Mouse (Mus musculus): Measurements from ENCODE around the gene Rnd2. TPM values are rescaled to one million over a fixed set of nuclear protein-coding genes. Genes with fewer than 3 reads are reported as not detected.

The Rnd2 gene
- total RNA-seq (2014; rRNA removed; ENCODE audit: low replicate concordance) (4.9 and 6.1 TPM in 2 replicates), polyA plus RNA-seq (2015; fragmentation: Nextera tagmentation; extraction: Ambion mirVana) (5.1 and 5.7 TPM in 2 replicates)

DNA sequence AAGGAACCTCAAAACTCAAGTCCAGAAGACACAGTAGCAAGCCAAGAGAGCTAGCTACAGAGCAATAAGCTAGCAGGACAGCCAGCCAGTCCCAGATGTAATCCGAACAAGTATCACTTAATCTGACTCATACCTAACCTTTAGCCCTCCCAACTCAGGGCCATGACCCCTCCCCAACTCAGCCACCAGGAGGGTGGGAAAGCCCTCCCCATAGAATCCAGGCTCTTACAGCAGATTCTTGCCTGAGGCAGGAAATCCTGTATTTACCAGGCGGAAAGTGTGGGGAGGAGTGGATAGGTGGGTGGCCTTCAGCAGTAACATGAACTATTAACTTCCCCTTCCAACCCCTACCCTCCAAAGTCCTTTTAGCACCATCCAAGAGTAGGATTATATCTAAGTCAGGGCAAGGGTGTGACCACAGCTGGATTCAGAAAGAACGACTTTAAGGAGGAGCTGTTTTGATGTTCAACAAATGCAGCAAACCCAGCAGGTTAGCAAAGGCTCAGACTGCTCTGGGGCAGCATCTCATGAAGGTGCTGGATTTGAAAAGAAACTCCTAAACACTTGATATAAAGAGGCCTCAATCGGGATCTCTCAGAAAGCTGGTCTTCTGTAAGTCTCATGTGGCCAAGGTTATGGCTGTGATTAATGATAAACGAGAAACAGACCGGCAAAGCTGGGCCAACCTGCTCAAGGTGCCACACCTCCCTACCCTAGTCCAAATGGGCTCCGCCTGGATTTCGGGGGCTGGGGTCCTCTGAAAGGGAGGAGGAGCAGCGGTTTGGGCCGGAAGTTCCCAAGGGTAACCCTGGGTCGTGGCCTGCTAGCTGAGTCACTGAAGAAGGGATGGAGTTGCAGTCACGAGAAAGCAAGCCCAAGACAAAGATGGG, at the start of gene Rnd2:
Gene Rnd2 (plus strand): TSS at position 789 of the 890 bp plus-strand sequence.
- no peak for TF ChIP-seq CTCF (IDR thresholded peaks at IDR 0.05; ENCODE audit: low read depth)
- no peak for TF ChIP-seq EP300 (IDR thresholded peaks at IDR 0.05; ENCODE audit: low read depth)
- 15% methylated on average over 12 of the region's 12 CpGs for WGBS
- peaks cover 34% of the 10 kb centered on the region for H3K36me3 ChIP-seq (replicated peaks; ENCODE audit: control insufficient read depth, insufficient read depth, low read length)
- peak within 1 kb of the TSS; percentile 62 for H3K9ac ChIP-seq (replicated peaks; ENCODE audit: low read depth, low read length)
- H3K9me3 ChIP-seq (replicated peaks; ENCODE audit: control insufficient read depth, low read length): no peaks in the 10 kb centered on the region
- H3K4me2 ChIP-seq (ENCODE audit: low read depth, low read length): peak within 1 kb of the TSS; percentile 89
- DNase-seq (ENCODE audit: low spot score) (peak; percentile 27), ATAC-seq (ENCODE audit: insufficient read depth, low read depth) (no peak)
- H3K4me3 ChIP-seq (ENCODE audit: low read depth, low read length): peak within 1 kb of the TSS; percentile 73
- 0 out of 2 replicates have a peak, but pooled peaks cover 6% of the 10 kb centered on the region for H3K4me1 ChIP-seq (ENCODE audit: control insufficient read depth, insufficient read depth)
- no peaks in the 10 kb centered on the region for H3K27me3 ChIP-seq (ENCODE audit: control insufficient read depth, insufficient read depth, low read length)
- H3K27ac ChIP-seq (ENCODE audit: low read depth): peak within 1 kb of the TSS; percentile 70

DNA sequence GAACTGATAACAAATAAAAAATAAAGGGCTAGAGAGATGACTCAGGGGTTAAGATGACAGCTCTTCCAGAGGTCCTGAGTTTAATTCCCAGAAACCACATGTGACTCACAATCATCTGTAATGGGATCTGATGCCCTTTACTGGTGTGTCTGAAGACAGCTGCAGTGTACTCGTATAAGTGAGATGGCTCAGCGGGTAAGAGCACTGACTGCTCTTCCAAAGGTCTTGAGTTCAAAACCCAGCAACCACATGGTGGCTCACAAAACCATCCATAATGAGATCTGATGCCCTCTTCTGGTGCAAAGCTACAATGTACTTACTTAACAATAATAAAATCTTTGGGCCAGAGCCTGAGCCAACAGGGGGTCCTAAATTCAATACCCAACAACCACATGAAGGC, 49.5 kb upstream of the Rnd2 start:
- Histone ChIP-seq H3K9me3 (replicated peaks; ENCODE audit: control insufficient read depth, low read length) (no peaks in the 10 kb centered on the region), H3K4me1 (ENCODE audit: control insufficient read depth, insufficient read depth) (0 out of 2 replicates have a peak, but pooled peaks cover 8% of the 10 kb centered on the region), H3K4me2 (ENCODE audit: low read depth, low read length) (no peak overlapping the region), H3K27me3 (ENCODE audit: control insufficient read depth, insufficient read depth, low read length) (no peaks in the 10 kb centered on the region), H3K4me3 (ENCODE audit: low read depth, low read length) (no peak overlapping the region), H3K9ac (replicated peaks; ENCODE audit: low read depth, low read length) (no peak overlapping the region), H3K27ac (ENCODE audit: low read depth) (no peak overlapping the region), H3K36me3 (replicated peaks; ENCODE audit: control insufficient read depth, insufficient read depth, low read length) (peaks cover 23% of the 10 kb centered on the region)
- TF ChIP-seq EP300 (IDR thresholded peaks at IDR 0.05; ENCODE audit: low read depth) (no peak), CTCF (IDR thresholded peaks at IDR 0.05; ENCODE audit: low read depth) (no peak)
- ATAC-seq (ENCODE audit: insufficient read depth, low read depth) (no peak), DNase-seq (ENCODE audit: low spot score) (no peak)
- WGBS: 93% methylated on average over 2 of the region's 2 CpGs

DNA sequence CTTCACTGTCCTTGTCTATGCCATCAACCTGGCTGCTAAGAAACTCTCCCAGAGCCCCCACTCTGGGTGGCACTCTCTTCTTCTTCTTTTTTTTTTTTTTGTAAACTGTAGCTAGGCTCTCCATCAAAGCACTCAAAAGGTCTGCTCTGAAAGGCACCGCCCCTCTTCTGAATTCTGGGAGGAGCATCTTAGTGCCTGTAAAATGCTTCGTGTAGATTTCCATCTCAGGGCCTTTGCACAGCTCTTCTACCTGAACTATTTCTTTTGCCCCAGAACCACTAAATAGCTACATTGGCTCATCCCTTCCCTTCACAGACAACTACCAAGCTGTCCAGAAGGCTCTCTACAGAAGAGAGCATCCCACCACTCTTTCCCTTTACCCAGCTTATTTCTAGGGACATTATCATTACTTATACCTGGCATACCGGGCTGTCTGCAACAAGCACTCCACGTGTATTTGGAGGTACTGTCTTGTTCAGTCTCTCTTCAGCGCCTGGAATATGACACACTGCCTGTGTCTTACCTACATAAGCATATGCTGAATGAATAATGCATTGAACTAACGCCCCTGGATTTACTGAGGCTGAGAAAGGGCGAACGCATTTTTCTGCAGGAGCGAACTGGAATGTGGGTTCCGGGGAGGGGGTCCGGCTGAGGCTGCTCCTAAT, 48.2 kb upstream of the Rnd2 start:
- ATAC-seq (ENCODE audit: insufficient read depth, low read depth): no peak
- 1% methylated on average over 11 of the region's 11 CpGs for WGBS

DNA sequence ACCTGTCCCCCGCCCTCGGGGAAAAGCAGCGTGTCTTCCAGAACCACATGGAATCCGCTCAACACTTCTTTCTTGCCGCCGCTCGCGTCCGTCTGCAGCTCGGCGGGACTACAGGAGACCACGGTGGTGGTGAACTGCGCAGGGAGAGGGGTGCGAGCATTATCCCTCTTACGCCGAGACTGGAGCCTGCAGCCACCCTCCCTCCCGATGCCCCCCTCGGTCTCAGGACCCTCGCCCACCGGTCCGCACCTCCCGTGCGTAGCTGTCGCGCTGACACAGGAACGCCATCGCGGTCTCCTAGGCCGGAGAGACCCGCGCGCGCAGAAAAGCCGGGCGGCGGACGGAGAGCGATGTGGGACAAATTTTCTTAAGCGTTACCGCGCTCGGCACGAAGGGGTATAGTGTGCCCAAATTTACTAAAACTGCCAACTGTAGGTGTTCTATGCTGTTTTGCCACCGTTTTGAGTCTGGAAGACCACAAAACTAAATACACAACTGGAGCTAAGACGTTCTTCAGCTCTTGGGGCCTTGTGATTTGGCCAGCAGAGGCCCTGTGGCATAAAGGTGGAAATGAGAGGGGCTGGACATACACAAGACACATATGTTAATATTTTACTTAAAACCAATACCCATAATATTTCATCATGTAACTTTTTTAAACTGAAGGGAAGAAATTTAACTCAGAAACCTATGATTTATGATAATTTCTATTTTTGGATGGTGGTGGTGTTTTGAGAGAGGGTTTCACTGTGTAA, 47.5 kb upstream of the Rnd2 start, which contains the start of gene Aarsd1:
Gene Aarsd1 (minus strand): TSS at position 515 of the 755 bp plus-strand sequence.
- under 1% methylated on average over 45 of the region's 45 CpGs for WGBS
- peak; percentile 66 for DNase-seq (ENCODE audit: low spot score)
- Histone ChIP-seq H3K9ac (replicated peaks; ENCODE audit: low read depth, low read length) (peak within 1 kb of the TSS; percentile 85), H3K4me1 (ENCODE audit: control insufficient read depth, insufficient read depth) (0 out of 2 replicates have a peak, but pooled peaks cover 8% of the 10 kb centered on the region), H3K9me3 (replicated peaks; ENCODE audit: control insufficient read depth, low read length) (no peaks in the 10 kb centered on the region), H3K27ac (ENCODE audit: low read depth) (peak within 1 kb of the TSS; percentile 66), H3K4me3 (ENCODE audit: low read depth, low read length) (peak within 1 kb of the TSS; percentile 88), H3K27me3 (ENCODE audit: control insufficient read depth, insufficient read depth, low read length) (no peaks in the 10 kb centered on the region), H3K4me2 (ENCODE audit: low read depth, low read length) (peak within 1 kb of the TSS; percentile 80), H3K36me3 (replicated peaks; ENCODE audit: control insufficient read depth, insufficient read depth, low read length) (peaks cover 16% of the 10 kb centered on the region)
- peak; percentile 82 for ATAC-seq (ENCODE audit: insufficient read depth, low read depth)
- TF ChIP-seq CTCF (IDR thresholded peaks at IDR 0.05; ENCODE audit: low read depth) (no peak), EP300 (IDR thresholded peaks at IDR 0.05; ENCODE audit: low read depth) (no peak)

More for the DNA sequence above, 48.2 kb upstream of the Rnd2 start:
- no peaks in the 10 kb centered on the region for H3K9me3 ChIP-seq (replicated peaks; ENCODE audit: control insufficient read depth, low read length)
- H3K4me2 ChIP-seq (ENCODE audit: low read depth, low read length): peak overlapping the region; percentile 80
- TF ChIP-seq CTCF (IDR thresholded peaks at IDR 0.05; ENCODE audit: low read depth): no peak
- TF ChIP-seq EP300 (IDR thresholded peaks at IDR 0.05; ENCODE audit: low read depth): no peak
- H3K27ac ChIP-seq (ENCODE audit: low read depth): peak overlapping the region; percentile 66
- 0 out of 2 replicates have a peak, but pooled peaks cover 8% of the 10 kb centered on the region for H3K4me1 ChIP-seq (ENCODE audit: control insufficient read depth, insufficient read depth)
- no peak for DNase-seq (ENCODE audit: low spot score)
- peak overlapping the region; percentile 85 for H3K9ac ChIP-seq (replicated peaks; ENCODE audit: low read depth, low read length)
- H3K36me3 ChIP-seq (replicated peaks; ENCODE audit: control insufficient read depth, insufficient read depth, low read length): peaks cover 13% of the 10 kb centered on the region
- H3K4me3 ChIP-seq (ENCODE audit: low read depth, low read length): peak overlapping the region; percentile 88
- H3K27me3 ChIP-seq (ENCODE audit: control insufficient read depth, insufficient read depth, low read length): no peaks in the 10 kb centered on the region

DNA sequence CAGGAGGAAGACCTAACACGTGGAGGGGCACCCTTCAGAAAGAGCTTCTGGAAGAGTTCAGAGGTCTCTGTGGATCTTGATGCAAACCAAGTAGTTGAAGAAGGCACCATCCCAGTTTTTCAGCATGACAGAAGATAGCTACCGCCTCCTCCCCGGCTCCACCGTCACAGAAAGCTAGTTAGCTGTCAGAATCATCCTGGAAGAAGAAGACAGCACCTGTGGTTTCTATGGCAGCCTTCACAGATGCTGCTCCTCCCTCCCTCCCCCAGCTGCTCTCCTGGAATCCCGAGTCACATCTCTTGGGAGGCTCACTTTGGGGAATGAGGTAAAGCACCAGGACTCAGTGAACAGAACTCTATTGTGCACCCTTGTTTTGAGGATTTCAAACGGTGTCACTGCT, 45.8 kb upstream of the Rnd2 start:
- Histone ChIP-seq H3K9ac (replicated peaks; ENCODE audit: low read depth, low read length) (no peak overlapping the region), H3K27ac (ENCODE audit: low read depth) (no peak overlapping the region), H3K9me3 (replicated peaks; ENCODE audit: control insufficient read depth, low read length) (no peaks in the 10 kb centered on the region), H3K27me3 (ENCODE audit: control insufficient read depth, insufficient read depth, low read length) (no peaks in the 10 kb centered on the region), H3K4me2 (ENCODE audit: low read depth, low read length) (no peak overlapping the region), H3K4me3 (ENCODE audit: low read depth, low read length) (no peak overlapping the region), H3K4me1 (ENCODE audit: control insufficient read depth, insufficient read depth) (0 out of 2 replicates have a peak, but pooled peaks cover 8% of the 10 kb centered on the region), H3K36me3 (replicated peaks; ENCODE audit: control insufficient read depth, insufficient read depth, low read length) (peaks cover 12% of the 10 kb centered on the region; the same call in 1 of the 2 replicates)
- ATAC-seq (ENCODE audit: insufficient read depth, low read depth) (no peak), DNase-seq (ENCODE audit: low spot score) (no peak)
- no peak for TF ChIP-seq EP300 (IDR thresholded peaks at IDR 0.05; ENCODE audit: low read depth)
- no peak for TF ChIP-seq CTCF (IDR thresholded peaks at IDR 0.05; ENCODE audit: low read depth)
- 59% methylated on average over 6 of the region's 6 CpGs for WGBS
